Comparison of ENCODE assay signal across 23 mouse cellular contexts in genomic region chr1:151675684-151676083, GRCm38 (mm10).
DNase-seq lines count a peak whose midpoint lies in the region; ATAC-seq and TF ChIP-seq lines count a peak whose summit lies in the region.
"Had no signal": no experiment of that assay in that cellular context is flagged by ENCODE, and none has a peak within 500 bp of the region (broad histone marks: within the 10 kb centered on the region; RNA-seq: fewer than 3 reads in every experiment).

No protein-coding gene starts in this region.

- no peak overlapping the region for H3K4me3 ChIP-seq in intestine, embryonic 16.5 days (ENCODE audit: low read length)
- H3K4me3 ChIP-seq in intestine, postnatal 0 days (ENCODE audit: low read depth, low read length), result no peak overlapping the region
- no peak overlapping the region for H3K4me3 ChIP-seq in stomach, embryonic 16.5 days (replicated peaks; ENCODE audit: low read length)
- no peak overlapping the region for H3K4me3 ChIP-seq in midbrain, embryonic 15.5 days
- H3K4me3 ChIP-seq: embryonic facial prominence, embryonic 13.5 days; left cerebral cortex, adult 2 months; midbrain, embryonic 13.5 days; neural tube, embryonic 15.5 days had no signal

- H3K27me3 ChIP-seq in intestine, embryonic 16.5 days (replicated peaks; ENCODE audit: control insufficient read depth, insufficient read depth, low read length), result no peaks in the 10 kb centered on the region
- H3K27me3 ChIP-seq in intestine, postnatal 0 days (replicated peaks; ENCODE audit: control insufficient read depth, insufficient read depth, low read length), result no peaks in the 10 kb centered on the region
- no peaks in the 10 kb centered on the region for H3K27me3 ChIP-seq in stomach, embryonic 16.5 days (ENCODE audit: control insufficient read depth, insufficient read depth, low read length)
- H3K27me3 ChIP-seq in midbrain, embryonic 15.5 days (replicated peaks), result no peaks in the 10 kb centered on the region
- H3K27me3 ChIP-seq: embryonic facial prominence, embryonic 13.5 days; midbrain, embryonic 13.5 days; neural tube, embryonic 15.5 days had no signal

- ATAC-seq in intestine, embryonic 16.5 days, result peak; percentile 43; the same call in 1 of the 2 replicates
- no peak for ATAC-seq in intestine, postnatal 0 days
- peak; percentile 46; the same call in 1 of the 2 replicates for ATAC-seq in stomach, embryonic 16.5 days (ENCODE audit: insufficient read depth, low FRiP score)
- no peak for ATAC-seq in midbrain, embryonic 15.5 days (replicated peaks)
- ATAC-seq: forebrain, embryonic 16.5 days; midbrain, embryonic 13.5 days had no signal

- H3K36me3 ChIP-seq in intestine, embryonic 16.5 days (ENCODE audit: control insufficient read depth, insufficient read depth, low read length), result no peaks in the 10 kb centered on the region
- no peaks in the 10 kb centered on the region for H3K36me3 ChIP-seq in intestine, postnatal 0 days (ENCODE audit: control insufficient read depth, insufficient read depth)
- H3K36me3 ChIP-seq in stomach, embryonic 16.5 days (ENCODE audit: control insufficient read depth, insufficient read depth, low read length), result no peaks in the 10 kb centered on the region
- H3K36me3 ChIP-seq in midbrain, embryonic 15.5 days (replicated peaks), result no peaks in the 10 kb centered on the region
- H3K36me3 ChIP-seq: embryonic facial prominence, embryonic 13.5 days; G1E; midbrain, embryonic 13.5 days; neural tube, embryonic 15.5 days had no signal

- H3K4me1 ChIP-seq in intestine, embryonic 16.5 days (ENCODE audit: control insufficient read depth, insufficient read depth, low read length), result peaks cover 10% of the 10 kb centered on the region
- H3K4me1 ChIP-seq in intestine, postnatal 0 days (replicated peaks; ENCODE audit: control insufficient read depth, insufficient read depth, low read length), result no peaks in the 10 kb centered on the region
- peaks cover 10% of the 10 kb centered on the region for H3K4me1 ChIP-seq in stomach, embryonic 16.5 days (ENCODE audit: control insufficient read depth, insufficient read depth, low read length)
- no peaks in the 10 kb centered on the region for H3K4me1 ChIP-seq in midbrain, embryonic 15.5 days
- H3K4me1 ChIP-seq: midbrain, embryonic 13.5 days had no signal

- H3K4me2 ChIP-seq in intestine, embryonic 16.5 days (ENCODE audit: low read depth, low read length), result no peak overlapping the region
- H3K4me2 ChIP-seq in intestine, postnatal 0 days (replicated peaks; ENCODE audit: low read depth), result no peak overlapping the region
- H3K4me2 ChIP-seq in stomach, embryonic 16.5 days (ENCODE audit: low read depth, low read length), result no peak overlapping the region
- H3K4me2 ChIP-seq in midbrain, embryonic 15.5 days, result no peak overlapping the region
- H3K4me2 ChIP-seq: embryonic facial prominence, embryonic 13.5 days; heart, embryonic 11.5 days; midbrain, embryonic 13.5 days; neural tube, embryonic 15.5 days had no signal

- DNase-seq in adrenal gland, adult 2 months, result peak; percentile 84
- DNase-seq in adrenal gland, adult 18-20 months (ENCODE audit: low spot score in 2 of 2), result no peak
- DNase-seq in adrenal gland, postnatal 14 days, result peak; percentile 63
- DNase-seq: cerebellum, adult 11-12 months; cerebellum, postnatal 14 days; gastrocnemius, postnatal 25 days; kidney, postnatal 4 days; layer of hippocampus, adult 9-11 months; left cerebral cortex, postnatal 4 days; liver; right cerebral cortex, postnatal 14 days; thymus, postnatal 14 days had no signal

- no peak overlapping the region for H3K9ac ChIP-seq in intestine, embryonic 16.5 days (ENCODE audit: low read depth, low read length)
- H3K9ac ChIP-seq in intestine, postnatal 0 days (ENCODE audit: low read depth, low read length), result no peak overlapping the region
- no peak overlapping the region for H3K9ac ChIP-seq in stomach, embryonic 16.5 days (ENCODE audit: low read length)
- no peak overlapping the region for H3K9ac ChIP-seq in midbrain, embryonic 15.5 days
- H3K9ac ChIP-seq: embryonic facial prominence, embryonic 13.5 days; midbrain, embryonic 13.5 days; neural tube, embryonic 15.5 days had no signal

- no peak overlapping the region for H3K27ac ChIP-seq in intestine, embryonic 16.5 days (ENCODE audit: low read length)
- H3K27ac ChIP-seq in intestine, postnatal 0 days (ENCODE audit: low read depth, low read length), result no peak overlapping the region
- H3K27ac ChIP-seq in stomach, embryonic 16.5 days (ENCODE audit: low read length), result peak overlapping the region; percentile 16
- no peak overlapping the region for H3K27ac ChIP-seq in midbrain, embryonic 15.5 days
- H3K27ac ChIP-seq: embryonic facial prominence, embryonic 13.5 days; left cerebral cortex, adult 2 months; midbrain, embryonic 13.5 days; neural tube, embryonic 15.5 days had no signal

- no peaks in the 10 kb centered on the region for H3K9me3 ChIP-seq in intestine, embryonic 16.5 days (ENCODE audit: control insufficient read depth, low read length)
- no peaks in the 10 kb centered on the region for H3K9me3 ChIP-seq in intestine, postnatal 0 days (ENCODE audit: control insufficient read depth)
- H3K9me3 ChIP-seq in stomach, embryonic 16.5 days (replicated peaks; ENCODE audit: control insufficient read depth, low read length), result no peaks in the 10 kb centered on the region
- H3K9me3 ChIP-seq in midbrain, embryonic 15.5 days, result no peaks in the 10 kb centered on the region
- H3K9me3 ChIP-seq: embryonic facial prominence, embryonic 13.5 days; G1E; midbrain, embryonic 13.5 days; neural tube, embryonic 15.5 days had no signal

- WGBS in intestine, embryonic 16.5 days, result 52% methylated on average over 5 of the region's 5 CpGs
- WGBS in intestine, postnatal 0 days, result 53% methylated on average over 5 of the region's 5 CpGs
- WGBS in stomach, embryonic 16.5 days, result 38% methylated on average over 5 of the region's 5 CpGs
- WGBS in midbrain, embryonic 15.5 days, result 83% methylated on average over 5 of the region's 5 CpGs

- TF ChIP-seq CTCF in intestine, postnatal 0 days (IDR thresholded peaks at IDR 0.05; ENCODE audit: low read depth), result no peak

Comparison
In these comparisons a context has a peak if more than half of its experiments do, and no peak if none do; other contexts are left out.
1. DNase-seq: peak in adrenal gland, adult 2 months (single experiment) and adrenal gland, postnatal 14 days (single experiment); none in adrenal gland, adult 18-20 months (0 of 2).
2. ATAC-seq: peak in intestine, embryonic 16.5 days (single experiment) and stomach, embryonic 16.5 days (single experiment); none in intestine, postnatal 0 days (single experiment) and midbrain, embryonic 15.5 days (single experiment).